Mouse (Mus musculus): ENCODE measurements around the gene Aga.

GRCm38 (mm10) chr8:53562441-53563040, 51.0 kb downstream of the Aga start:
- TF ChIP-seq POLR2A (IDR thresholded peaks at IDR 0.05; ENCODE audit: borderline replicate concordance, extremely low read depth, insufficient read depth, insufficient read length, poor library complexity, severe bottlenecking) = no peak
- TF ChIP-seq CTCF (IDR thresholded peaks at IDR 0.05; ENCODE audit: borderline replicate concordance, extremely low read depth, insufficient read depth, insufficient read length) = no peak

All from brain, embryonic 14.5 days (tissue).